Mouse (Mus musculus) embryo, embryonic 10 days (tissue): ENCODE results near the gene Lmf1.

Source experiments
- DNase-seq: peaks from one replicate; pipeline ENCODE4 v3.0.0-alpha.2; 2015; ENCODE audit warnings: low spot score

Gene Lmf1

GRCm38 (mm10) chr17:25568206-25568605 lies 10.7 kb upstream of the Lmf1 start:
- no peak for DNase-seq

- DNase-seq: no peak
These were observed 10.0 kb upstream of the Lmf1 start for GRCm38 (mm10) chr17:25568880-25569279.

GRCm38 (mm10) chr17:25569833-25570647 lies 8.8 kb upstream of the Lmf1 start:
- peak; percentile 56 for DNase-seq

GRCm38 (mm10) chr17:25570648-25571452 lies 8.0 kb upstream of the Lmf1 start, which contains the start of gene Sox8:
TSS of gene Sox8 (minus strand) at chr17:25570686.
- DNase-seq: peak; percentile 97

- peak; percentile 20 for DNase-seq
These were observed 7.4 kb upstream of the Lmf1 start for GRCm38 (mm10) chr17:25571453-25571820.

- DNase-seq: no peak
These were observed 3.5 kb upstream of the Lmf1 start for GRCm38 (mm10) chr17:25575208-25575971.

GRCm38 (mm10) chr17:25576034-25576433 lies 2.9 kb upstream of the Lmf1 start:
- DNase-seq: no peak

GRCm38 (mm10) chr17:25577263-25577662 lies 1.6 kb upstream of the Lmf1 start:
- DNase-seq: no peak

GRCm38 (mm10) chr17:25577702-25578101 lies 1.2 kb upstream of the Lmf1 start:
- DNase-seq: no peak

- DNase-seq: no peak
These were observed 605 bp downstream of the Lmf1 start for GRCm38 (mm10) chr17:25579332-25580047.

GRCm38 (mm10) chr17:25582076-25582475 lies 3.2 kb downstream of the Lmf1 start:
- DNase-seq: no peak

- no peak for DNase-seq
These were observed 4.2 kb downstream of the Lmf1 start for GRCm38 (mm10) chr17:25583099-25583498.

GRCm38 (mm10) chr17:25583858-25584257 lies 5.0 kb downstream of the Lmf1 start:
- no peak for DNase-seq

GRCm38 (mm10) chr17:25584646-25585045 lies 5.8 kb downstream of the Lmf1 start:
- no peak for DNase-seq

- no peak for DNase-seq
These were observed 11.2 kb downstream of the Lmf1 start for GRCm38 (mm10) chr17:25590068-25590467.

- DNase-seq: no peak
These were observed 12.1 kb downstream of the Lmf1 start for GRCm38 (mm10) chr17:25590985-25591384.

- no peak for DNase-seq
These were observed 13.5 kb downstream of the Lmf1 start for GRCm38 (mm10) chr17:25592336-25592735.

- peak; percentile 85 for DNase-seq
These were observed 14.8 kb downstream of the Lmf1 start for GRCm38 (mm10) chr17:25593411-25594261.

GRCm38 (mm10) chr17:25595495-25595894 lies 16.6 kb downstream of the Lmf1 start:
- DNase-seq: no peak

- DNase-seq: no peak
These were observed 18.7 kb downstream of the Lmf1 start for GRCm38 (mm10) chr17:25597537-25597936.

- no peak for DNase-seq
These were observed 23.5 kb downstream of the Lmf1 start for GRCm38 (mm10) chr17:25602366-25602765.
